Mouse (Mus musculus): ENCODE measurements around the gene Lmx1b.

Lmx1b gene

DNA sequence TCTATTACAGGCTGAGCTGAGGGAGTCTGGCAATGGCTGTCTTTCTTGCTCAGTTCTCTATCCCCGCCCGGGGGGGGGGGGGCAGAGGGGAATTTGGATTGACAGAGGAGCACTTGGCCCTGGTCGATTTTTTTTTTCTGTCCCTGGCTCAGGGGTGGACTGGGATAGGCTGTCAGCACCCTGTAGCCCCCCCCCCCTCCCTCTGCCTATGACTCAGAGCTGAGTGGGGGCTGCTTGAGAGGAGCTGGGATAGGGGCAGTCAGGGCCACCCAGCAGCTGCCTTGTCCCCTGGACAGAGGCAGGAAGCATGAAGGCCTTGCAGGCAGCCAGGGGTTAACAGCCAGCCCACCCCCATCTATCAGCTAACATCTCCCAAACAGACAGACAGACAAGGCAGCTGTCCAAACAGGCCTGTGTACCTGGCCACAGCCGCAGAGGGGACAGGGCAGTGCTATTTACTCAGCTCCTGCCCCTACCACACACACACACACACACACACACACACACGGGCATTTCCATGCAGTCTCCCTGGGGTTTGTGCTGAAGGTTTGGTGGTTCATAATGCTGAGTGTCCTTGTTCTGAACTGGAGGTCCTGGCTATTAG is 57.8 kb downstream of the Lmx1b start:
- DNase-seq (ENCODE audit: low spot score): no peak

DNA sequence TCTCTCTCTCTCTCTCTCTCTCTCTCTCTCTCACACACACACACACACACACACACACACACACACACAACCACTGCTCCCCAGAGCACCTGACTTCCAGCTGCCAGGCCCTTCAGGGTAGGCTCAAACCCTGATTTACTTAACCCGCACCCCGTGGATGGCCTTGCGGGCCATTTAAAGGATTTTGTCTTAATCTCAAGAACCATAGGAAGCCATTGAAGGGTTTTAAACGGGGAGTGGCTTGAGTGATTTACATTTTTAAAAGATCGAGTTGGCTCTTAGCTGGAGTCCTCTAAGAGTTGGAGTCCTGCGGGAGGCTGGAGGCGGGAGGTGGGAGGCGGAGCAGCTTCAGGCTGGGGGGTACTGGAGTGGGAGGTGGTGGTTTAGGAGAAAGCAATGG is 58.4 kb downstream of the Lmx1b start:
- DNase-seq (ENCODE audit: low spot score): no peak

- no peak for DNase-seq (ENCODE audit: low spot score)
Observed at GRCm38 (mm10) chr2:33581449-33581777, 58.9 kb downstream of the Lmx1b start.

DNA sequence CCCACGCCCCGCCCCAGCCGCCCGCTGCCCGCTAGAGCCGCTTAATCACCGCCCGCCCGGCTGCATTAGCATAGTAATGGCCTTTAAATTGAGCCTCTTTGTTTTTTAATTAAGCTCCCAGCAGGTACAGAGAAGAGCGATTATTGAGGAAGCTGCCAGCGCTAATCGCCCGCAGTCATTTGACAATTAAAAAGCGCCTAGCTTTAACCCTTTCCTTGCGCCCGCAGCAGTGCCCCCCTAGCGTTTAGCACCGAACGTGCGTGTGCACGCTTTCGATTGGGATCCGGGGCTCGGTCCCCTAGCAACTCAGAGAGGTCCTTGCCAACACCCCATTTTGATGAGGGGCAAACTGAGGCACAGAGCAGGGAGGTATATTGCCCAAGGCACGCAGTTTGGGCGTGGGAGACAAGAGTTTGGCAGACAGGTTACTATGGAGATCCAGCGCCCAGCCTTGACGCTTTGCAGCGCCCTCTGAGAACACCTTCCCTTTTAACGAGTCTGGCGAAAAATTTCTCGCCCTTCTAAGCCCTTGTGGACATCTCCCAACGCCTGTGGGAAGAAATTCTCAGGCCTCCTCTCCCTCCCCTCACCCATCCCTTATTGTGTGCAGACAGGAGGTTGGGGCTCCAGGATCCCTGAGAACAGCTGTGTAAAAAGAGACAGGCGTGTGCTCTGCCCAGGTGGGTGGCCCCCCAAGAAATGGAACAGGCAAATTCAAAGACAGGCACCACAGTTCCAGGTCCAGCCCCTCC is 59.4 kb downstream of the Lmx1b start:
- no peak for DNase-seq (ENCODE audit: low spot score)

DNA sequence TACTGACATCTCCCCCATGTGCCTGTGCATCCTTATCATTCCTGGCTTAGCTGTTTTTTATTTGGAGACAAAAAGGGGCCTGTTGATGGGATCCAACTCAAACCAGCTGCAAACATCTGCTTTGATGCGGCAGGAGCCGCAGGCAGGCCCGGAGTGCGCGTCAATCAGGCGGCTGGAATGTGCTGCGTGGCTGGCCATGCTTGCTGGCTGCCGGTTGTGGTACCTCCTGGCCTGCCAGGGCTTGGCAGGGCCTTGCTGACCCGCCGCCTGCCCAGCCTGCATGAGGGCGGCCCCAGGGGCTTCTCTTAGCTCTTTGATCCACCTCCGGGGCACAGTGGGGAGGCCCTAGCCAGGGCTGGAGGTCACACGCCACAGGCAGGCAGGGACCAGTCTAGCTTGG is 64.9 kb downstream of the Lmx1b start:
- DNase-seq (ENCODE audit: low spot score): no peak

DNA sequence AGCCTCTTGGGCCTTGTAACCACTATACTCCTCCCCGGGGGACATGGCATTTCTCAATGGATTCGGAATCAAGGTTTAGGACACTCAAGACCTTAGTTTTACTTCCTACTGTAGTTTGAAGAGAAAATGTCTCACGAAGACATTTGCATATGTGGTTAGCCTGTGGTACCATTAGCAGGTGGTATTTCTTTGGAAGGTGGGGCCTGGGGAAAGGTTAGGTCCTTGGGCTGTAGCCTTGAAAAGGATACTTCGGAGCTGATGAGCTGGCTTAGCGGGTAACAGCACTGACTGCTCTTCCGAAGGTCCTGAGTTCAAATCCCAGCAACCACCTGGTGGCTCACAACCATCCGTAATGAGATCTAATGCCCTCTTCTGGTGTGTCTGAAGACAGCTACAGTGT is 67.2 kb downstream of the Lmx1b start:
- no peak for DNase-seq (ENCODE audit: low spot score)

DNA sequence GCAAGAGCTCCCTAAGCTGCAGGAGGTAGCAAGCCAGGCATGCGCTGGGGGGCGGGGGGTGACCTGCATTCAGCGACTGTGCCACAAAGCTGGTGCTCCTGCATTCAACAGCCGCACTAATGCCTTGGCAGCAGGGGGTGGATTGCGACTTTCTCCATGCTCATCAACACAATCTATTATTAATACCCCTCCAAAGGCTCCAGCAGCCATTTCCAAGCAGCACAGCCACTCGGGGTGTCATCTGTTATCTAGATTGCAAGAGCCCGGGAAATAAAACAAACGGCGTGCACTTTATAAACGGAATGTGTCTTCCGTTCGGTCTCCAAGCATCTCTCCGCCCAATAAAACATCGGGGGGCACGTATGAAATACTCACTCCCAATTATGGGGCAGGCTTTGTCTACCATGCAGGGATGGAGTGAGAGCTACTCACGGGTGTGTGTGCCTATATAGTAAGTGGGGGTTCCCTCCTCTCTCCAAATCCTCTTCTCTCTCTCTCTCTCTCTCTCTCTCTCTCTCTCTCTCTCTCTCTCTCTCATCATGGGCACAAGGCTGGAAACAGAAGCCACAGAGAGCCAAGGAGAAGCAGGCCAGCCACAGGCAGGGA is 69.0 kb downstream of the Lmx1b start:
- DNase-seq (ENCODE audit: low spot score): no peak

DNA sequence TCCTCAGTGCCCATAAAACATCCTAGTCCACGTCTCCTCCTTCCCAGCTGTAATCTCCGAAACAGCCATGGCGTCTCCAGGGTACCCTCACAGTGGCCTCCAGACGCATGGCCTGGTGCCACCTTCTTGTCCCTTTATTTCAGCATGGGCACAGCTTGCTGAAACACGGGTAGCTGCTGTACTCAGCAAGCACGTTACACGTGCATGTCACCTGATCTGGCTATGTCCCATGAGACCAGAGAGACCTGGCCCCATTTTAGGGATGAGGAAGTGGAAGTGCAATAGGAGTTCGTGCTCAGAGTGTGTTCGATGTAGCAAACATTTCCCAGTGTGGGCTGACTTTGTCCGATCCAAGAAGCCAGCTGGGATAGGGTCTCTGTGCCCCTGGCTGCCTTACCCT is 70.6 kb downstream of the Lmx1b start:
- no peak for DNase-seq (ENCODE audit: low spot score)

DNA sequence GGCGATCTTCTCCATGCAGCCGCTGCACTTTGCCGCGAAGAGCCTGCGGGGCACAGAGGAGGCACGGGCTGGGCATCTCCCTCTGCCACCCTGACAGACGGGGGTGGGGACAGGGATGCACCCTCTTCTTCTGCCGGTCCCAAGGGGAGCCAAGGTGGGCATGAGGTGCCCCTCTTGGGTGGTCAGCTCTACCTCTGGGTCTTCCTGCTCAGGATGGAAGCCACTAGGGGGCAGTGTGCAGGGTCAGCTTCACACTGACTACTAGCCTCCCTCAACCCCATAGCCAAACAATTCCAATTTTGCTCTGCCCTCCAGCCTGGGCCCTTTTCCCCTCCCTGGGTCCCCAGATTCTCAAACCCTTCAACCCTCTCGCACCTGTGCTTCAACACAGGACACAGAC is 71.1 kb downstream of the Lmx1b start:
- DNase-seq (ENCODE audit: low spot score): peak; percentile 68

DNA sequence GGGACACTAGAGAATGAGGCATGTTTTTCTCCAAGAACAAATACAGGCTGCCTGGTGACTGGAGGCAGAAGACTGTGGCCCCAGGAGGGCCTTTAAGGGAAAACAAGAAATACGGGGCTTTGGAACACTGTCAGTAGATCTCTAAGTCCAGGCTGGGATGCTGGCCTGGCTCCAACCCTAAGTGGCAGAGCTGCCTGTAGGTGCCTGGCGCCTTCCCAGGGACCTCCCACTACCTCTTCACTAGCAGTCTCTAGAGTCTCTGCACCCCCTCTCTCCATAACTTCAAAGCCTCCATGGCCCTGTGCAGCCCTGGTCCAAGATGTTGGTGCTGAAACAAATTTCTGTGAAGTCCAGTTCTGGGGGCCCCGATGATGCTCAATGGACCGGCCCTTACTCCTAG is 74.4 kb downstream of the Lmx1b start:
- DNase-seq (ENCODE audit: low spot score): no peak

- no peak for DNase-seq (ENCODE audit: low spot score)
Observed at GRCm38 (mm10) chr2:33564748-33565147, 75.6 kb downstream of the Lmx1b start.

DNA sequence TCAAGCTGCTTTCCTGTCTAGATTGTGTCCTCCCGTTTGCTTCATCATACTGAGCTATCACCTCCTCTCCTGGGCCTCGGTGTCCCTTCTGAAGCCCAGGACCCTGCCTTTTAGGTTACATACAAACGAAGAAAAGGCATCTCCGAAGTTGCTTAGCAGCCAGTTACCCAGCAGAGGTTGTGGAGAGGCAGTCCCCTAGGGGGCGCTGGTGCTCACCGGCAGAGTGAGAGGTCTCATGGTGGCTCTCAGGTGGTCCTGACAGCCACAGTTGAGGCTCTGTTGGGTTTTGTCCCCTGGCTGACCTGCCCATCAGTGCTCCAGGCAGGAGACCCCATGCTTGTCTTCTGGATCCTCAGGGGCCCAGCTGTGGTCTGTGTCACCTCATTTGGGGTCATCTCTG is 80.6 kb downstream of the Lmx1b start:
- DNase-seq (ENCODE audit: low spot score): peak; percentile 83

- no peak for DNase-seq (ENCODE audit: low spot score)
Observed at GRCm38 (mm10) chr2:33559334-33559733, 81.0 kb downstream of the Lmx1b start.

GRCm38 (mm10) chr2:33558233-33558632 is 82.1 kb downstream of the Lmx1b start:
- peak; percentile 88 for DNase-seq (ENCODE audit: low spot score)

- no peak for DNase-seq (ENCODE audit: low spot score)
Observed at GRCm38 (mm10) chr2:33555573-33555972, 84.7 kb downstream of the Lmx1b start.

- DNase-seq (ENCODE audit: low spot score): no peak
Observed at GRCm38 (mm10) chr2:33552672-33553071, 87.6 kb downstream of the Lmx1b start.

GRCm38 (mm10) chr2:33547595-33547994 is 92.7 kb downstream of the Lmx1b start:
- no peak for DNase-seq (ENCODE audit: low spot score)

DNA sequence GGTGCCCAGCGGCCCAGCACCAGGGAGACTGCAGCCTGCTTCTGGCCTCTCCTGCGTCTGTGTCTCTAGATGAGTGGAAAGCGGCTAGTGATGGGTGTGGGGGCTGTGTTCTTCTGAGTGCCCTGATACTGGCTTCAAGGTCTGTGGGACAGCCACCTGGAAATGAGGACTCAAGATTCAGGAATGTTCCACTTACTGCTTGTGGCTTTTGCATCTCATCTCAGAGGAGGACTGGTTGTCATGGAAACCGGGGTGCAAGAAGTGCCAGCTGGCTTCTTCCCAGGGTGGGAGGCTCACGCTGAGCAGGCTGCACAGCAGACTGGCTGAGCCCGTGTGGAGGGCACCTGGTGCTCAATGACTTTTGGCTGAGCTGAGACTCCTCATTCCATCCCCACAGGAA is 93.4 kb downstream of the Lmx1b start:
- DNase-seq (ENCODE audit: low spot score): peak; percentile 84

- DNase-seq (ENCODE audit: low spot score): peak; percentile 25
Observed at GRCm38 (mm10) chr2:33546051-33546450, 94.3 kb downstream of the Lmx1b start.

DNA sequence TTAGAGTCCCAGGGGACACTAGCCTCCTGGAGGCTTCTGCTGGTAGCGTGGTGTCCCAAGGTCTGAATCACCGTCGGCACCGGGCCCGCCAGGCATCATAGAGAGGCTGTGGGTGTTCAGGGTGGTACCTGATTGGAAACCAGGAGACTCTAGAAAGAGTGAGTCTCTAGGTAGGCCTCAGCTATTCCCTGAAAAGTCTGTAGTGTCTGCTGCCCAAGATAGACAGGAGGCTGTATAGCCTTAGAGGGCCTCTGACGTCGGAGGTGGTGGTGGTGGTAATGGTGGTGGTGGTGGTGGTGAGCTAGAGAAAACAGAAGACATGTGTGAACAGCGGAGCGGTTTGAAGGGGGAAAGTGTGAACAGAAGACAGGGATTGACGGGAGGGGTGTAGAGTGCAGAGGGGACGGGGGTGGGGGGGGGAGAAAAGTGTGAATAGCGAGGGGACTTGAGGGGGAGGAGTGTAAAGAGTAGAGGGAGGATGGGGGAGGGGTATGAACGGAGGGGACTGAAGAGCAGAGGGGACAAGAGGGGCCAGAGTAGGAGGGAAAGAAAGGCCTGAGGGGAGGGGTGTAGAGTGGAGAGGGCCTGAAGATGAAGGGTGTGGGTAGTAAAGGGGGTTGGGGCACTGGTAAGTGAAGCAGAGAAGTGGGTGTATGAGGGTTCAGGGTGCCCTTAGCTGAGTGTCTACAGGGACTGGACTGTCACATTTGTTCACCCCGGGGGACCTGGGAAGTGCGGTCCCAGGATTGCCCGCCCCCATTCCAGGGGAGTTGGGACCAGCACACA is 95.3 kb downstream of the Lmx1b start:
- DNase-seq (ENCODE audit: low spot score): peak; percentile 31

DNA sequence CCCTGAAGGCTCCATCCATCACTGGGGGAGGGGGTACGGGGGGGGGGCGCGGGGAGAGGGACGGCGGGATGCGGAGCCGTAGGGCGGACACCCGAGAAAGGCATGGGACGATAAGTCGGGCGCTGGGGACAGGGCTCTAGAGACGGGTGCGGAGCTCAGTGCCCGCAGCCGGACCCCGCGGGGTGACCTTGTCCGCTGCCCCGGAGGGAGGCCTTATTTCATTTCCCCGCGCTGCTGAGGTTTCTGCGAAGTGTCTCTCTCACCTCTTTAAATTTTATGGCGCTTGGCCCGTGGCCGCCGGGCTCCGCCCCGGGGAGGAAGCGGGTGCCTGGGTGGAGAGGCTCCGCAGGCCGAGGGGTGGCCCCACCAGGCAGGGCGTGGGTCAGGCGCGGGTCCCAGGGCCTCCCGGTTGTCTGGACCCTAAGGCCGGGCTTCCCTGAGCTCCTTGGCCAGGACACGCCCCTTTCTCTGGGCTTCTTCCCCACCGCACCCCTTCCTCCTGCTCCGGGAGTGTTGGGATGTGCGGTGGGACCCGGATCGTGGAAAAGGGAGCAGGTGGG is 96.0 kb downstream of the Lmx1b start:
- peak; percentile 49 for DNase-seq (ENCODE audit: low spot score)

DNA sequence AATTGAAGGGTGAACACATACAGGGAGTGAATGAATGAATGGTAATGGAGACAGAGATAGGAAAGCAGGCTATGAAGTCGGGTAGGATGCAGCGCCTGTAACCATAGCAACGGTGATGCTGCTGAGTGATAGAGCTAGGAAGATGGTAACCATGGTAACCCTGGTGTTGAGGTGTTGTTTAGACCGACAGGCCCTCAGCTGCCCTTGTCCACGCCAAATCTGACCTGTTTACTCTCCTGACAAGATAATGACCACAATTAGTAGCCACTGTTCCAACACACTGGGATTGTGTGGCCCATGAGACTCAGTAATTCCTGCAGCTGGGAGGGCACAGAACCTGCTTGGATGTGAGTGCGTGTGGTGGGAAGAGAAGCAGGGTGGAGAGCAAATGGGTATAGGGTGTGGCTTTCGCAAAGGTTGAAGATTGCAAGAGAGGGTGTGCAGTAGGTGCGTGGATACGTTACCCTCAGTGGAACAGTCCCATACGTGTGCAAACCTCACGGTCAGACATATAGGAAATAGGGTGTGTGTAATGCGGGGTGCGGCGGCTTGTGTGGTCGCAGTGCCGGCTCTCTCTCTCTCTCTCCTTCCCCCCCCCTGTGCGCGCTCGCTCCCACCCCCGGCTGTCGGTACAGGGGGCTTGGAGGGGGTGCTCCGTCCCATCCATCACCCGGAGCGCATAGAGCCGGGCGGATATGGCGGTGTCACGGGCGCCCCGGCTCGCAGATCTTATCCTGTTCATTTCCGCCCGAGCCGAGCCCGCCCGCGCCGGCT is 96.7 kb downstream of the Lmx1b start:
- DNase-seq (ENCODE audit: low spot score): peak; percentile 39

Data from testis, postnatal 10 days (tissue).